Comparison of ENCODE assay signal across 8 mouse cellular contexts in the genomic region with DNA sequence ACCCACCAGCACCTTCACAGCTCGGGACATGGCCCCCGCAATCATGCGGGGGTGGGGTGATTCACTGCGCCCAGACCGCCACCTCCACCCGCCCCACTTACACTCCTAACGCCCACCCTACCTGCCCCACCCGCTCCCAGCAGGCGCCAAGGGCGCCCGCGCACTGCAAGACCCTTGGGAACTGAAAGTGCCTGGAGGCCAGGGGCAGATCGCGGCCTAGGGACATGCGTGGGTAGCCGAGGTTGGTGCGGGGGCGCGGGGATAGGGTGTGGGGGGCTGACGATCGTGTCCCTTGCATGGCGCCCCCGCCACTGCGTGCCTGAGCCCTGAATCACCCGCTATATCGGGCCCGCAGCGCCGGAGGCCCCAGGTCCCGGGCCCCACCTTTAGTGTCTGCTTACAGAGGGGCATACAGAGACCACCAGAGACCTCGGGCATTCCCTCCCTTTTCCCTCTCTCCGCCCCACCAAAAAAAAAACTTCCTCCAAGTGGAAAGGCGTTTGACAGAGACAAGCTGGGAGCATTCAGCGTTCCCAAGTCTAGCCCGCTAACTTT. TPM values are rescaled to one million over a fixed set of nuclear protein-coding genes. Genes with fewer than 3 reads are reported as not detected.
DNase-seq lines count a peak whose midpoint lies in the region; ATAC-seq and TF ChIP-seq lines count a peak whose summit lies in the region.

No protein-coding gene starts in this region.

- 7% methylated on average over 35 of the region's 35 CpGs for WGBS in limb, embryonic 10.5 days
- 12% methylated on average over 25 of the region's 35 CpGs for WGBS in midbrain, embryonic 16.5 days

- peaks cover 41% of the 10 kb centered on the region for H3K4me1 ChIP-seq in erythroblast, embryonic 14.5 days (ENCODE audit: control insufficient read depth)
- H3K4me1 ChIP-seq in G1E (ENCODE audit: insufficient read depth, low read depth, low read length), result peaks cover 45% of the 10 kb centered on the region
- peaks cover 24% of the 10 kb centered on the region for H3K4me1 ChIP-seq in limb, embryonic 10.5 days
- peaks cover 10% of the 10 kb centered on the region for H3K4me1 ChIP-seq in midbrain, embryonic 16.5 days (ENCODE audit: control insufficient read depth, insufficient read depth, low read length)

- peak overlapping the region; percentile 61 for H3K4me3 ChIP-seq in erythroblast, embryonic 14.5 days (replicated peaks)
- H3K4me3 ChIP-seq in G1E (ENCODE audit: low read depth, low read length), result peak overlapping the region; percentile 76
- H3K4me3 ChIP-seq in limb, embryonic 10.5 days, result peak overlapping the region; percentile 55
- H3K4me3 ChIP-seq in midbrain, embryonic 16.5 days (ENCODE audit: low read depth, low read length), result peak overlapping the region; percentile 39

- H3K9me3 ChIP-seq in erythroblast, embryonic 14.5 days (ENCODE audit: control insufficient read depth, low read length), result peaks cover 2% of the 10 kb centered on the region; the same call in 1 of the 2 replicates
- H3K9me3 ChIP-seq in G1E (replicated peaks), result no peaks in the 10 kb centered on the region
- H3K9me3 ChIP-seq in limb, embryonic 10.5 days (replicated peaks), result no peaks in the 10 kb centered on the region
- no peaks in the 10 kb centered on the region for H3K9me3 ChIP-seq in midbrain, embryonic 16.5 days (replicated peaks; ENCODE audit: control insufficient read depth, low read length, poor library complexity, severe bottlenecking)

- H3K36me3 ChIP-seq in erythroblast, embryonic 14.5 days (ENCODE audit: control insufficient read depth), result no peaks in the 10 kb centered on the region
- H3K36me3 ChIP-seq in G1E (replicated peaks), result peaks cover 3% of the 10 kb centered on the region
- no peaks in the 10 kb centered on the region for H3K36me3 ChIP-seq in limb, embryonic 10.5 days
- H3K36me3 ChIP-seq in midbrain, embryonic 16.5 days (ENCODE audit: control insufficient read depth, insufficient read depth, low read length), result no peaks in the 10 kb centered on the region

- peak overlapping the region; percentile 56 for H3K27ac ChIP-seq in limb, embryonic 10.5 days
- H3K27ac ChIP-seq in midbrain, embryonic 16.5 days (ENCODE audit: low read length), result no peak overlapping the region

- DNase-seq in G1E (ENCODE audit: low spot score), result no peak
- DNase-seq in gastrocnemius, postnatal 25 days, result peak; percentile 51
- peak; percentile 37 for DNase-seq in limb, embryonic 10.5 days (ENCODE audit: low spot score)
- no peak for DNase-seq in layer of hippocampus, postnatal 25 days (ENCODE audit: extremely low spot score in 1 of 2, low spot score in 1 of 2)
- DNase-seq in layer of hippocampus, postnatal 10 days (ENCODE audit: low spot score in 2 of 2), result no peak

- TF ChIP-seq CTCF in G1E (IDR thresholded peaks at IDR 0.05; ENCODE audit: low read depth, low read length), result no peak

- H3K27me3 ChIP-seq in erythroblast, embryonic 14.5 days (ENCODE audit: control insufficient read depth), result peaks cover 65% of the 10 kb centered on the region
- peaks cover 65% of the 10 kb centered on the region for H3K27me3 ChIP-seq in G1E (ENCODE audit: insufficient read depth, low read length)
- peaks cover 99% of the 10 kb centered on the region for H3K27me3 ChIP-seq in limb, embryonic 10.5 days (ENCODE audit: low read depth, poor library complexity, severe bottlenecking)
- H3K27me3 ChIP-seq in midbrain, embryonic 16.5 days (ENCODE audit: control insufficient read depth, insufficient read depth, low read depth, low read length), result peaks cover 66% of the 10 kb centered on the region

- H3K4me2 ChIP-seq in midbrain, embryonic 16.5 days (ENCODE audit: low read length), result peak overlapping the region; percentile 54

- H3K9ac ChIP-seq in midbrain, embryonic 16.5 days (ENCODE audit: low read depth, low read length), result peak overlapping the region; percentile 20; the same call in 1 of the 2 replicates

- ATAC-seq in erythroblast, adult 5-6 weeks (replicated peaks; ENCODE audit: low FRiP score, poor library complexity, severe bottlenecking), result no peak
- no peak for ATAC-seq in G1E (ENCODE audit: extremely low read depth, insufficient number of reproducible peaks, low FRiP score, poor library complexity, severe bottlenecking)
- no peak for ATAC-seq in midbrain, embryonic 16.5 days

RNA-seq across cellular contexts. Expression of a gene that starts 1.4 kb away (rescaled TPM):
- polyA plus RNA-seq in erythroblast, embryonic 14.5 days (2012), result 0.08 and 0.23 TPM in 2 replicates
- 0.63 TPM in 1 of 2 replicates, not detected in the other for total RNA-seq in erythroblast, adult 5-6 weeks (2015; ENCODE audit: low replicate concordance)
- total RNA-seq in erythroblast, adult 5-6 weeks (2017; ENCODE audit: low replicate concordance), result 1.1 TPM in 1 of 2 replicates, not detected in the other
- 13.1 and 15.0 TPM in 2 replicates for total RNA-seq in G1E (2014; fragmentation: Nextera tagmentation)
- 3.1 and 3.8 TPM in 2 replicates for total RNA-seq in G1E (2017)
- polyA plus RNA-seq in G1E (2012), result 37.0 and 39.4 TPM in 2 replicates
- total RNA-seq in gastrocnemius, postnatal 25 days (2021), result 100 to 1,000 TPM; 175 to 196 TPM
- 21.9 and 24.6 TPM in 2 replicates for polyA plus RNA-seq in limb, embryonic 10.5 days (2016; fragmentation: Nextera tagmentation; extraction: Ambion mirVana)
- polyA plus RNA-seq in midbrain, embryonic 16.5 days (2015; fragmentation: Nextera tagmentation; extraction: Ambion mirVana), result 40.0 TPM in 2 replicates
- 10 to 100 TPM; 14.2 to 15.8 TPM for total RNA-seq in layer of hippocampus, postnatal 25 days (2021)
- total RNA-seq in layer of hippocampus, postnatal 10 days (2021), result 10 to 100 TPM; 20.5 to 20.6 TPM

RNA-seq across cellular contexts. Expression of a gene that starts 29.9 kb away (rescaled TPM):
- polyA plus RNA-seq in erythroblast, embryonic 14.5 days (2012), result 0.96 and 1.2 TPM in 2 replicates
- 16.7 and 43.4 TPM in 2 replicates for total RNA-seq in erythroblast, adult 5-6 weeks (2015; ENCODE audit: low replicate concordance)
- 37.8 and 51.4 TPM in 2 replicates for total RNA-seq in erythroblast, adult 5-6 weeks (2017; ENCODE audit: low replicate concordance)
- total RNA-seq in G1E (2014; fragmentation: Nextera tagmentation) (81.1 and 87.5 TPM in 2 replicates), G1E (2017) (69.3 and 70.3 TPM in 2 replicates)
- 42.1 and 63.5 TPM in 2 replicates for polyA plus RNA-seq in G1E (2012)
- 10 to 100 TPM; 32.5 to 49.5 TPM for total RNA-seq in gastrocnemius, postnatal 25 days (2021)
- 20.7 and 30.2 TPM in 2 replicates for polyA plus RNA-seq in limb, embryonic 10.5 days (2016; fragmentation: Nextera tagmentation; extraction: Ambion mirVana)
- polyA plus RNA-seq in midbrain, embryonic 16.5 days (2015; fragmentation: Nextera tagmentation; extraction: Ambion mirVana), result 37.3 and 39.0 TPM in 2 replicates
- 10 to 100 TPM; 32.9 to 34.4 TPM for total RNA-seq in layer of hippocampus, postnatal 25 days (2021)
- total RNA-seq in layer of hippocampus, postnatal 10 days (2021), result 10 to 100 TPM; 35.9 to 39.0 TPM

RNA-seq across cellular contexts. Expression of a gene that starts 40.0 kb away (rescaled TPM):
- 14.0 and 15.4 TPM in 2 replicates for polyA plus RNA-seq in erythroblast, embryonic 14.5 days (2012)
- total RNA-seq in erythroblast, adult 5-6 weeks (2015; ENCODE audit: low replicate concordance), result 487 and 539 TPM in 2 replicates
- total RNA-seq in erythroblast, adult 5-6 weeks (2017; ENCODE audit: low replicate concordance), result 528 and 748 TPM in 2 replicates
- 109 and 180 TPM in 2 replicates for total RNA-seq in G1E (2014; fragmentation: Nextera tagmentation)
- total RNA-seq in G1E (2017), result 53.7 and 77.6 TPM in 2 replicates
- polyA plus RNA-seq in G1E (2012), result 25.8 and 26.3 TPM in 2 replicates
- 10 to 100 TPM; 56.9 to 60.0 TPM for total RNA-seq in gastrocnemius, postnatal 25 days (2021)
- 28.1 and 30.2 TPM in 2 replicates for polyA plus RNA-seq in limb, embryonic 10.5 days (2016; fragmentation: Nextera tagmentation; extraction: Ambion mirVana)
- 155 and 172 TPM in 2 replicates for polyA plus RNA-seq in midbrain, embryonic 16.5 days (2015; fragmentation: Nextera tagmentation; extraction: Ambion mirVana)
- total RNA-seq in layer of hippocampus, postnatal 25 days (2021), result 100 to 1,000 TPM; 446 to 454 TPM
- total RNA-seq in layer of hippocampus, postnatal 10 days (2021), result 100 to 1,000 TPM; 424 to 431 TPM

Comparison
In these comparisons a context has a peak if more than half of its experiments do, and no peak if none do; other contexts are left out.
1. DNase-seq: peak in gastrocnemius, postnatal 25 days (single experiment) and limb, embryonic 10.5 days (single experiment); none in G1E (single experiment), layer of hippocampus, postnatal 25 days (0 of 2) and layer of hippocampus, postnatal 10 days (0 of 2).
2. RNA of a gene that starts 1.4 kb away (total RNA-seq): 175 to 196 TPM in gastrocnemius, postnatal 25 days; 20.5 to 20.6 TPM in layer of hippocampus, postnatal 10 days, 14.2 to 15.8 TPM in layer of hippocampus, postnatal 25 days, 3.1 to 15.0 TPM in G1E and 0.63 to 1.1 TPM in erythroblast, adult 5-6 weeks; every median in the first group is over 4 times any median in the second.
3. Peak in every context shown above with its lines, with median percentiles within 50 percentile points of each other: H3K4me3 ChIP-seq.